Mouse (Mus musculus): ENCODE data around the gene Tex2. TPM values are rescaled to one million over a fixed set of nuclear protein-coding genes. Genes with fewer than 3 reads are reported as not detected.
"Not testable (repeated sequence)": the region's sequence is repeated elsewhere in the genome, so short reads cannot be mapped to it uniquely, and the experiment has no call there.

The Tex2 gene
- polyA plus RNA-seq, 1 experiment, result 13.2 TPM

GRCm38 (mm10) chr11:106498739-106499379 lies 114.4 kb downstream of the Tex2 start:
- no peak overlapping the region for H3K4me3 ChIP-seq (ENCODE audit: control insufficient read depth, insufficient read depth, low read length)
- H3K27ac ChIP-seq (ENCODE audit: control insufficient read depth, insufficient read depth, low read length), result no peak overlapping the region
- no peak for DNase-seq
- no peaks in the 10 kb centered on the region for H3K27me3 ChIP-seq (ENCODE audit: control insufficient read depth, insufficient read depth, low read length)
- H3K4me1 ChIP-seq (replicated peaks; ENCODE audit: control insufficient read depth, insufficient read depth, low read length), result peaks cover 5% of the 10 kb centered on the region
- no peaks in the 10 kb centered on the region for H3K36me3 ChIP-seq (ENCODE audit: control insufficient read depth, insufficient read depth, low read length)
- WGBS, result 88% methylated on average over 4 of the region's 4 CpGs
- TF ChIP-seq CTCF (IDR thresholded peaks at IDR 0.05; ENCODE audit: borderline replicate concordance, control insufficient read depth, extremely low read depth, insufficient read depth, low read length, poor library complexity) (no peak), POLR2A (IDR thresholded peaks at IDR 0.05; ENCODE audit: control insufficient read depth, extremely low read depth, insufficient read depth, low read length, poor library complexity) (no peak)

- DNase-seq, result no peak
- Histone ChIP-seq H3K27ac (ENCODE audit: control insufficient read depth, insufficient read depth, low read length) (no peak overlapping the region), H3K4me1 (replicated peaks; ENCODE audit: control insufficient read depth, insufficient read depth, low read length) (peaks cover 5% of the 10 kb centered on the region), H3K36me3 (ENCODE audit: control insufficient read depth, insufficient read depth, low read length) (no peaks in the 10 kb centered on the region), H3K4me3 (ENCODE audit: control insufficient read depth, insufficient read depth, low read length) (no peak overlapping the region), H3K27me3 (ENCODE audit: control insufficient read depth, insufficient read depth, low read length) (no peaks in the 10 kb centered on the region)
- no peak for TF ChIP-seq POLR2A (IDR thresholded peaks at IDR 0.05; ENCODE audit: control insufficient read depth, extremely low read depth, insufficient read depth, low read length, poor library complexity)
- no peak for TF ChIP-seq CTCF (IDR thresholded peaks at IDR 0.05; ENCODE audit: borderline replicate concordance, control insufficient read depth, extremely low read depth, insufficient read depth, low read length, poor library complexity)
- 78% methylated on average over 2 of the region's 2 CpGs for WGBS
Measured at GRCm38 (mm10) chr11:106497926-106498325, 115.3 kb downstream of the Tex2 start.

DNA sequence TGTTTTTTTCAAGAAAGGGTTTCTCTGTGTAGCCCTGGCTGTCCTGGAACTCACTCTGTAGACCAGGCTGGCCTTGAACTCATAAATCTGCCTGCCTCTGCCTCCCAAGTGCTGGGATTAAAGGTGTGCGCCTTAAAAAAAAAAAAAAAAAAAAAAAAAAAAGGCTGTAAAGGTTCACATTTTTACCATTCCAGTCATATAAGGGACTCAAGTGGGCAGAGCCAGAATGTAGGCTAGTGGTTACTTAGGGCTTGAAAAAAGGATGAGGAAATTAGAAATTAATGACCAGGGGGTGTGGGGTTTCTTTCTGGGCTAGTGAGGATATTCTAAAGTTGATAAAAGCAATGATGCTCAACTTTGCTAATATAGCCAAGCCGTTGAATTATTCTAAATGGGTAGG lies 116.2 kb downstream of the Tex2 start:
- 96% methylated on average over 2 of the region's 2 CpGs for WGBS
- not testable (repeated sequence) for H3K4me1 ChIP-seq (replicated peaks; ENCODE audit: control insufficient read depth, insufficient read depth, low read length); H3K36me3 ChIP-seq (ENCODE audit: control insufficient read depth, insufficient read depth, low read length); H3K4me3 ChIP-seq (ENCODE audit: control insufficient read depth, insufficient read depth, low read length); H3K27me3 ChIP-seq (ENCODE audit: control insufficient read depth, insufficient read depth, low read length); H3K27ac ChIP-seq (ENCODE audit: control insufficient read depth, insufficient read depth, low read length); DNase-seq

DNA sequence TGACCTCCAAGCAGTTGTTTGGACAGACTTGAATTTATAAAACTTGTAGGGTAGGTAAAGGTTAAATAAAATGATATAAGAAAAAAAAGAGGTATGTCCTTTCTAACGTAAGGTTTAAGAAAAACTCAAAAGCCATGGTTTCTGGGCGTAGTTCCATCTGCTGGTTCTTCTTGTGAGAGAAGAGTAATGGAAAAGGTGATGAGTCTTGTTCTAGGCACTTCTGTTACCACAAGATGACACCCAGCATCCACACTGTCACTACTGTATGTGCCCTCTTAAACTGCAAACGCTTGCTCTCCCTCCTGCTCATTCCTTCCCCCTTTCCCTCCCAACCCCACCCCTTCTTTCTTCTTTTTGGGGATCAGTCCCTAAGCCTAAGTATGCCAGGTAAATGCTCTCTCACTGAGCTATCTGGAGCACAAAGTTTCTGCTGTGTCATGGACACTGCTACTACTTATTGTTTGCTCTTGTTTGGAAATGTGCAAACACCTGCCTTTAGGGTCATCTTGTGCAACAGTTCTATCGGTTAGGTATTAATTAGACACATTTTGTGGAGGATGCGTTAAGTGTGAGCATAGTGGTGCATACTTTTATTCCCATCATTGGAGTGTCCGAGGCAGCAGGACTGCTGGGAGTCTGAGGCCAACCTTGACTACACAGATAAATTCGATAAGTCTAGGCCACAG lies 120.1 kb downstream of the Tex2 start:
- H3K36me3 ChIP-seq (ENCODE audit: control insufficient read depth, insufficient read depth, low read length), result no peaks in the 10 kb centered on the region
- DNase-seq, result no peak
- WGBS, result 96% methylated on average over 7 of the region's 7 CpGs
- H3K4me3 ChIP-seq (ENCODE audit: control insufficient read depth, insufficient read depth, low read length), result no peak overlapping the region
- TF ChIP-seq CTCF (IDR thresholded peaks at IDR 0.05; ENCODE audit: borderline replicate concordance, control insufficient read depth, extremely low read depth, insufficient read depth, low read length, poor library complexity) (no peak), POLR2A (IDR thresholded peaks at IDR 0.05; ENCODE audit: control insufficient read depth, extremely low read depth, insufficient read depth, low read length, poor library complexity) (no peak)
- H3K27ac ChIP-seq (ENCODE audit: control insufficient read depth, insufficient read depth, low read length), result no peak overlapping the region
- peaks cover 2% of the 10 kb centered on the region for H3K4me1 ChIP-seq (replicated peaks; ENCODE audit: control insufficient read depth, insufficient read depth, low read length)
- no peaks in the 10 kb centered on the region for H3K27me3 ChIP-seq (ENCODE audit: control insufficient read depth, insufficient read depth, low read length)

DNA sequence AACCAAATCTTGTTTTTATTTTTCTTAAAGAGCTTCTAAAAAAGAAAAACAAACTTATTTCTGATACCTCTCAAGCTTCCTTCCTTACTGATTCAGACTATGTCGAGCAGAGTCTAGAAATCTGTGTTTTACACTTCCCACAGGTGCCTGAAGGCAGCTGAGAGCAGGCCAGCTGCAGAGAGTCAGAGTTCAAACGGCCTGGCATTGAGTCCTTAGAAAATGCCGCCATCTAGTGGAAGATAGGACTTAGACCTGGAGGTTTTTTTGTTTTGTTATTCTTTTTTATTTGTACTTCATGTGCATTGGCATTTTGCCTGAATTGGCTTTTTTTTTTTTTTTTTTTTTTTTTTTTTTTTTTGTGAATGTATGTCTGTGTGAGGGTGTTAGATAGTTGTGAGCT lies 121.8 kb downstream of the Tex2 start:
- Histone ChIP-seq H3K27me3 (ENCODE audit: control insufficient read depth, insufficient read depth, low read length) (peaks cover 3% of the 10 kb centered on the region; the same call in 1 of the 2 replicates), H3K4me3 (ENCODE audit: control insufficient read depth, insufficient read depth, low read length) (no peak overlapping the region), H3K4me1 (replicated peaks; ENCODE audit: control insufficient read depth, insufficient read depth, low read length) (peaks cover 9% of the 10 kb centered on the region), H3K36me3 (ENCODE audit: control insufficient read depth, insufficient read depth, low read length) (no peaks in the 10 kb centered on the region), H3K27ac (ENCODE audit: control insufficient read depth, insufficient read depth, low read length) (no peak overlapping the region)
- 0% methylated on average over 3 of the region's 3 CpGs for WGBS
- TF ChIP-seq POLR2A (IDR thresholded peaks at IDR 0.05; ENCODE audit: control insufficient read depth, extremely low read depth, insufficient read depth, low read length, poor library complexity), result no peak
- no peak; the same call in 1 of the 2 replicates for TF ChIP-seq CTCF (IDR thresholded peaks at IDR 0.05; ENCODE audit: borderline replicate concordance, control insufficient read depth, extremely low read depth, insufficient read depth, low read length, poor library complexity)
- DNase-seq, result peak; percentile 59

GRCm38 (mm10) chr11:106490600-106490999 lies 122.6 kb downstream of the Tex2 start:
- not testable (repeated sequence) for H3K36me3 ChIP-seq (ENCODE audit: control insufficient read depth, insufficient read depth, low read length); DNase-seq; H3K4me1 ChIP-seq (replicated peaks; ENCODE audit: control insufficient read depth, insufficient read depth, low read length); H3K27ac ChIP-seq (ENCODE audit: control insufficient read depth, insufficient read depth, low read length); H3K27me3 ChIP-seq (ENCODE audit: control insufficient read depth, insufficient read depth, low read length); H3K4me3 ChIP-seq (ENCODE audit: control insufficient read depth, insufficient read depth, low read length)
- WGBS, result 97% methylated on average over 6 of the region's 6 CpGs

GRCm38 (mm10) chr11:106490057-106490456 lies 123.2 kb downstream of the Tex2 start:
- no peaks in the 10 kb centered on the region for H3K36me3 ChIP-seq (ENCODE audit: control insufficient read depth, insufficient read depth, low read length)
- no peak overlapping the region for H3K27ac ChIP-seq (ENCODE audit: control insufficient read depth, insufficient read depth, low read length)
- TF ChIP-seq POLR2A (IDR thresholded peaks at IDR 0.05; ENCODE audit: control insufficient read depth, extremely low read depth, insufficient read depth, low read length, poor library complexity) (no peak), CTCF (IDR thresholded peaks at IDR 0.05; ENCODE audit: borderline replicate concordance, control insufficient read depth, extremely low read depth, insufficient read depth, low read length, poor library complexity) (no peak)
- peaks cover 9% of the 10 kb centered on the region for H3K4me1 ChIP-seq (replicated peaks; ENCODE audit: control insufficient read depth, insufficient read depth, low read length)
- DNase-seq, result no peak
- peaks cover 3% of the 10 kb centered on the region; the same call in 1 of the 2 replicates for H3K27me3 ChIP-seq (ENCODE audit: control insufficient read depth, insufficient read depth, low read length)
- no peak overlapping the region for H3K4me3 ChIP-seq (ENCODE audit: control insufficient read depth, insufficient read depth, low read length)
- 95% methylated on average over 10 of the region's 10 CpGs for WGBS

Measured in thymus, adult 2 months (tissue).